Mouse (Mus musculus): ENCODE data around the gene Gas2l2.

Gas2l2 gene

GRCm38 (mm10) chr11:83394802-83395439 is 34.3 kb downstream of the Gas2l2 start:
- no peak for DNase-seq (ENCODE audit: low read depth)

- no peak for DNase-seq (ENCODE audit: low read depth)
These were observed 36.2 kb downstream of the Gas2l2 start for GRCm38 (mm10) chr11:83393062-83393461.

- no peak for DNase-seq (ENCODE audit: low read depth)
These were observed 45.7 kb downstream of the Gas2l2 start for GRCm38 (mm10) chr11:83383532-83383887.

- no peak for DNase-seq (ENCODE audit: low read depth)
These were observed 46.3 kb downstream of the Gas2l2 start for GRCm38 (mm10) chr11:83382876-83383531.

- DNase-seq (ENCODE audit: low read depth): no peak
These were observed 49.4 kb downstream of the Gas2l2 start for GRCm38 (mm10) chr11:83379745-83380341.

All from naive thymus-derived CD4-positive, alpha-beta T cell, adult 2 months (primary cell).